Mouse (Mus musculus): ENCODE results near the gene Gm20489.

Gene Gm20489

DNA sequence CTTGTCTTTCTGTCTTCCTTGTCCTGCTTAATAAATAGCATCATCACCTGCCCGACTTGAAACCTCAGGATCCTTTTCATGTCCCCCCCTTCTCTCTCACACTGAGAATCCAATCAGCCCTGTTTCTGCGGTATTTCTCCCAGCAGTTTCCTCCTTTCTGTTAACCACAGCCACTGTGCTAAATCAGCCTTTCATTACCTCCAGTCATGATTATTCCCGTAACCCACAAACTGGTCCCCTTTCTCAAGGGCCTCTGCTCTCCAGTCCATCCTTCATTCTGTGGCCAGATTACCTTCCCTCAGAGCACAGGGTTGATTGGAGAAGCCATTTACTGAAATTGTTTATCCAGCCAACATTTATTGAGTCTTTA is at the start of gene Gm20489:
Gm20489 (minus strand) TSS at position 269 of the 370 bp plus-strand sequence.
- DNase-seq, result no peak

DNA sequence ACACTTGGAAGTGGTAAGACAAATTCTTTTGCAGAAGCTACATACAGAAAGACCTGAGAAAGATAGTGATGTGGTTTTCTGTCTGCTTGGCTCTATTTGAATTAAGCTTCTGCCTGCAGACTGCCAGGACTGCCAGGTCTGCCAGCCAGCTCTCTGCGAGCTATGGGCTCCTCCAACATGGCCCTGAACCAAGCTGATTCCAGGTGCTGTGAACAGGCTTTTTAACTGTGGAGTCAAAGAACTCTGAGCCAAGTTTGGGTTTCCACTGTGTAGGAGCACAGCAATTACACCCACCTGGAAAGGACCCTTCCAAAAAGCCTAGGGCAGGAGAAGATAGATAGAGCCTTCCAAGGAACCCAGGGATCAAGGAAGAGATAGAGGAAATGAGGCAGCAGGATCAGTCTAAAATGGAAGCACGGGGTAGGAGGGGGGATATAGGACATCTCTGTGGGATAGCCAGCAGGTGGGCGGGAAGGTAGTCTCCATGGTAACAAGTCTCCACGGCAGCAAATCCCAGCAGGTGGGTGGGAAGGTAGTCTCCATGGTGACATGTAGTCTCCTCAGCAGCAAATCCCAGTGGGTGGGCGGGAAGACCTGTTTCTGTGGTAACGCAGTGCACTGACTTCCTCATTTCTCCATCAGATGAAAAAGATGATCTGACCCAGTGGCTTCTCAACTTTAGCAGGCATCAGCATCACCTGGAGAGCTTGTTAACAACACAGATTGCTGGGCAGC is 45.0 kb upstream of the Gm20489 start:
- peak; percentile 92 for DNase-seq

GRCm38 (mm10) chrX:101309299-101309698 is 40.5 kb upstream of the Gm20489 start:
- peak; percentile 47 for DNase-seq

- DNase-seq, result no peak
Observed at GRCm38 (mm10) chrX:101304646-101305045, 35.8 kb upstream of the Gm20489 start.

DNA sequence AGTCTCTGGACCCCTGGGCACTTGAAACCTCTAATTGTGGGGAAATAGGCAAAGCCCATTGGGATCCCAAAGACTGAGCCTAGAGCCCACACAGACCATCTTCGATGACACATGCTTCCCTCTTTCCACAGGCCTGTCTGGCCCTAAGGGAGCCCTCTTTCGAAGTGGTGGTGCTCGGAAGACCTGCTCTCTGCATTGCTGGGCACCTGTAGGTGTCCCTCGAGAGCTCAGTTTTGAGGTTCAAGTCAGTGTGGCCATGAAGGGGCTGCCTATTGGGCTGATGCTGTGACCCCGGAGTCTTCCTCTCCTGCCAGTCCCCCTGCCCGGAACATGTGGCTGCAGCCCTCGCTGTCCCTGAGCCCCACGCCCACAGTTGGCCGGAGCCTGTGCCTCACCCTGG is 32.8 kb upstream of the Gm20489 start:
- no peak for DNase-seq

DNA sequence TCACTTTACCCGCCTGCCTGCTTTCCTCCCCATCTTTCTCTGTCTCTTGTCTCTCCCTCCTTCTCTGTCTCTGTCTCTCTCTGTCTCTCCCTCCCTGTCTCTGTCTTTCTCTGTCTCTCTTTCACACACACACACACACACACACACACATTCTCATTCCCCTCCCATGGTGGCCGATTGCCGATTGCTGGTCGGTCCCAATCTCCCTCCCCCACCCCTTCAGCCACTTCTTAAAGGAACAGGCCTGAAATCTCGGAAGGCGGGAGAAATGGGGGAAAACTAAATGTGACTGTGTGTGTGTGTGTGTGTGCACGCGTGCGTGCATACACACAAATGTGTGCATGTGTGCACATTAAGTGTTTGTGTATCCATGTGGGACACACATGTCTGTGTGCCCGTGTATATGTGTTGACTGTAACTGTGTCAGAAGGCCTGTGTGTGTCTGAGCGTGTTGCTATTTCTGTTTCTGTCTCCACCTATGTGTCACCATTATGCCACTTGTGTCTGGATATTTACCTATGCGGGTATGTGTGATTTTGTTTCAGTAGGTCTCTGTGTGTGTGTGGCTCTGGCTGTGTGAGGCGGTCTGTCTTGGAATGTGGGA is 31.7 kb upstream of the Gm20489 start:
- DNase-seq, result no peak

GRCm38 (mm10) chrX:101299473-101300426 is 30.9 kb upstream of the Gm20489 start:
- DNase-seq, result no peak

GRCm38 (mm10) chrX:101299055-101299454 is 30.2 kb upstream of the Gm20489 start, which contains the start of gene Nlgn3:
Nlgn3 (plus strand) TSS chrX:101299168.
- peak; percentile 37 for DNase-seq

DNA sequence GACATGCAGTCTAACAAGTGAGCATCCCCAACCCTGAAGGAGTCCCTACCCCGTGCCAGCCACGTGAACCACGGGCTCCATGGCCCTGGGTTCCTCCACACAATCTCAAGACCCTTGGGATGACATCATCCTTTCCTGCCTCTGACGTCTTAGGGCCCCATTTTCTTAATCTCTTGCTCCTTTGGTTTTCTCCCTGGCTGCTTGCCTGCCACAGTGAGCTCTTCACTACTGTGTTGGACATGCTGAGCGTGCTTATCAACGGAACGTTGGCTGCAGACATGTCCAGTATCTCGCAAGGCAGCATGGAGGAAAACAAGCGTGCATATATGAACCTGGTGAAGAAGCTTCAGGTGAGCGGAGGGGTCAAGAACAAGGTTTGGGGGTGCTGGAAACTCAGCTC is 21.3 kb upstream of the Gm20489 start:
- DNase-seq, result no peak

DNA sequence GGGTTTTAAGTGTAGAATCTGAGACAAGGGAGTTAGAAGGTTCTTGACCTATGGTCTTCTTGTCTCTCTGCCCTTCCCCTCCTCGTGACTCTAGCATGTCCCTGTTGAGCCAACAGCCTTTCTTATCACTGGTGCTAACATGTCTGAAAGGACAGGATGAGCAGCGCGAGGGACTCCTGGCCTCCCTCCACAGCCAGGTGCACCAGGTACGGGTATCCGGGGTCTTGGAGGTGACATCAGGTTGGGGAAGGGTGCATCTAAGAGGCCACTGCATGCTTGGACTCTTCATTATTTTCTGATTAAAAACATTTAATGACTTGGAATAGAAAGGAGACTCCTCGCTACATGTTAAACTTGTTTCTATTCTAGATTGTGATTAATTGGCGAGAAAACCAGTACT is 20.2 kb upstream of the Gm20489 start:
- DNase-seq, result no peak

DNA sequence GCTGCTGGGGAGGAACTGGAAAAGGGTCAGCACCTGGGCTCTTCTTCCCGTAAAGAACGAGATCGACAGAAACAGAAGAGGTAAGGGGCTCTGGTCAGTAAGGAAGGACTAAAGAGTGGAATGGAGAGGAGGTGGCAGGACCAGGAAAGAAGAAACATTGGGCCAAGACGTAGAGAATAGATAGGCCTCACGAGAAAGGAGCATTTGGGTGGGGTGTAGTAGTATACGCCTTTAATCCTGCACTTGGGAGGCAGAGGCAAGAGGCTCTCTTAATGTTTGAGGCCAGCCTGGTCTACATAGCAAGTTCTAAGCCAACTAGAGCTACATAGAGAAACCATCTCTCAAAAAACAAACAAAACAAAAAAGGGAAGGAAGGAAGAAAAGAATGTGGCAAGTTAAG is 19.6 kb upstream of the Gm20489 start:
- no peak for DNase-seq

DNA sequence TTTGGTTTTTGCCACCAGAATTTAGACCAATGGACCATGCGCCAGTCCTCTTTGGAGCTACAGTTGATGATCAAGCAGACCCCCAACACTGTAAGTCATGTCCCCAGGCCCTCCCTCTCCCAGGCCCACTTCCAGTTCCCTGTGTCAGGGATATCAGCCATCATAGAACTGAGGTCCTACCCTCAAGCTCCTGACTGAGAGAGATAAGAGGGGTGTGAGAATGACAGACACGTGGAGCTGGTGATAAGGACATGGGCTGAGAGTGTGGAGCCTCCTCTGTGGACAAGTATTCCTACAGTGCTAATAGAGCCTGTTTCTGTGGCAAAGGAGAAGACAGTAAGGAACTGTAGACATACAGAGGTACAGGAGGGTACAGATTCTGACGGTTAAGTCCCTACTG is 18.7 kb upstream of the Gm20489 start:
- no peak for DNase-seq

DNA sequence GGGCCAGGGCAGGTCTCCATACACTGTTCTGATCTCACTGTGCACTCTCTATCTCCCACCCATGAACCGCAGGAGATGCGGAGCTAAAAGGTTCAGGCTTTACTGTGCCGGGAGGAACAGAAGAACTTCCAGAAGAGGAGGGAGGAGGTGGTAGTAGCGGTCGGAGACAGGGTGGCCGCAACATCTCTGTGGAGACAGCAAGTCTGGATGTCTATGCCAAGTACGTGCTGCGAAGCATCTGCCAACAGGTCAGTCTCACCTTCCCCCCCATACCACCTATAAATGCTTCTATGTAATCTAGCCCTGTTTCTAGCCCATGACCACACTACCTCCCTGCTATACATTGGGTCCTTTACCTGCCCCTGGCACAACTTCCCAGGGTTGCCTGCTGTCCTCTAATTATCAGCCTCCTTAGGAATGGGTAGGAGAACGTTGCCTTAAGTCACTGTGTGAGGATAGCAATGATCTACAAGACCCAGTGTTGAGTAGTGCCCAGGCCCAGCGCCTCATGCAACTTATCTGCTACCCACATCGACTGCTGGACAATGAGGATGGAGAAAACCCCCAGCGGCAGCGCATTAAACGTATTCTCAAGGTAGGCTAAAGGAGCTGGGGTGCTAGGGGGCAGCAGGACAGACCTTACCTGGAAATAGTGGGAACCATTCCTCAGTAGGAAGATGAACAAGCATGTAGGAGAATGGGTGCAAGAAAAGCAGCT is 17.3 kb upstream of the Gm20489 start:
- no peak for DNase-seq

DNA sequence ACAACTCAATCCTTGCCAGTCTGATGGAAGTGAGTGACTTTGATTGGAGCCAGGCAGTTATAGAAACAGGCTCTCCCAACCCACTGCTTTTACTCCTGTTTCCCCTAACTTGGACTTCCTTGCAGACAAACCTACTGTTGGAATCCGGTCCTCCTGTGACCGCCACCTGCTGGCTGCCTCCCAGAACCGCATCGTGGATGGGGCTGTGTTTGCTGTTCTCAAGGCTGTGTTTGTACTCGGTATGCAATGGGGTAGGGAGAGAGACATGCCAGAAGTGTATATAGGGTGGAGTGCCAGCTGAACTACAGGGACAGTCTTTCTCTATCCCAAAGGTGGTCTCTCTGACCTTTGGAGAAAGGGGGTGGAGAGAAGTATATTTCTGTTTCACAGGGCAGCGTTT is 16.7 kb upstream of the Gm20489 start:
- peak; percentile 22 for DNase-seq

DNA sequence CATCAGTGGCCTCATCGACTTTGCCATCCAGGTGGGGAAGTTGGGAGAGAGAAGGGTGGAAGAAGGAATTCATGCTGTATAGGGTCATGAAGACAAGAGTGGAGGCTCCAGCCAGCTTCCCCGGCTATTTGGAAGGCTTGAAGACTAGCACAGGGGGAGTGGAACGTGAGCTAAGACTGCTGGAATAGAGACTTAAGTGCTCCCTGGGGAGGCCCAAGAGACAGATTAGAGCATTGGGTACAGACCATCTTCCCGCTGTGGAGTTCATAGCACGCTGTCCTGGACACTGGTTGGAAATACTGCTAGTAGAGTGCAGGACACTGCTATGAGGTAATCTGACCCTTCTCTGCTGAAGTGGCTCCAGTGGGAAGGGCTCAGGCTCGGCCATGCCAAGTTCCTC is 14.0 kb upstream of the Gm20489 start:
- DNase-seq, result no peak

DNA sequence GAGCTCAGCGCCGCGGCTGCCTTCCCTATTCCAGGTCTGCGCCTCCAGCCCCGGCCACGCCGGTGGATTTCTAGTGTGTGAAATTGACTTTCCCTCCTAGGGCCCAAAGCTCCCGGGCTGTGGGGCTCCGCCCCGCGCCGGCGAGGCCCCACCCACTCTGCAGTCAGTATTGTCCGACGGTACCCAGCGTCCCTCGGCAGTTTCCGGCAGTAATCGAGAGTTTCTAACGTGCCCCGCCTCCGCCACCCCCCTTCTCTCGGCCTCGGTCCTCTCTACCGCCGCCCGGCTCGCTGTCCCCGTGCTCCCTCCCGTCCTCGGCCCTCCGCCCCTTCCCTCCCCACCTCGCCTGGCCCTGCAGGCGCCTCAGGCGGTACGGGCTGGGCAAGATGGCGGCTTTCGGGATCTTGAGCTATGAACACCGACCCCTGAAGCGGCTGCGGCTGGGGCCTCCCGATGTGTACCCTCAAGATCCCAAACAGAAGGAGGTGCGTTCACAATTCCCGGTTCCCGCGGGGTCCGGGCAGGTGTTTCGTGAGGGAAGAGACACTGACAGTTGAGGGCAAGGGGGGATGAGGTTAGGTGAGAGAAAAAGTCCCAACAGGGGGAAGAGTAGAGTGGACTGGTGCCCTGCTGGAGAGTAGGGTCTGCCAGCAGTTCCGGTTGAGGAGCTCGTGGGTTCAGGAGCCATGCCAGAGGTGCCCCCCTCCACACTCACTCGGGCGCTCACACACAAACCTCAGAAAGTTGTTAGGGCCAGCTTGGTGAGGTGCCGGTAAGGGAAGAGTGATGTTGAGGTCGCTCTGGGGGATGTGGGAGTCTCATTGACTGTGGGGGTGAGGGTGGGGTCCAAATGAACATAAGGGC is 5.3 kb upstream of the Gm20489 start, which contains the start of gene Med12:
Med12 (plus strand) TSS at position 156 of the 864 bp plus-strand sequence.
- DNase-seq, result peak; percentile 86

DNA sequence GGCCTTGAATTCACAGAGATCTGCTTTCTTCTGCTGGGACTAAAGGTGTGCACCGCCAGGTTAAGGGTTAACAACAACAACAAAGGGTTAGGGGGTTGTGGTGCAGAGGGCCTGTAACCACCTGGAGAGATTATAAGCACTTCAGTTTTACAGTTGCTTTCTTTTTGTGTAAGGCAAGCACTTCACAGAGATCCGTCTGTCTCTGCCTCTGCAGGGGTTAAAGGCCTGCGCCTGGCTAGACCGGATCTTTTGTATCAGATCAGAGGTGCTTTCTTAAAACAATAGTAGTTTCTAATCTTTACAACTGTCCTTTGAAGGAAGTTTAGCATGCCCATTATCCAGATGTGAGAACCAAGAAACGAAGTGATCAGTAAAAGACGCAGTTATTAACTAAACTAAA is 4.6 kb upstream of the Gm20489 start:
- no peak for DNase-seq

GRCm38 (mm10) chrX:101268025-101268754 is 633 bp downstream of the Gm20489 start, which contains the start of gene Il2rg:
Il2rg (minus strand) TSS chrX:101268255.
- no peak for DNase-seq

- no peak for DNase-seq
Observed at GRCm38 (mm10) chrX:101266631-101267030, 2.2 kb downstream of the Gm20489 start.

GRCm38 (mm10) chrX:101263892-101264291 is 4.9 kb downstream of the Gm20489 start, which contains the start of gene Gm614:
Gm614 (minus strand) TSS chrX:101263992.
- DNase-seq, result no peak

Data from layer of hippocampus, adult 9-11 months (tissue).